Mouse (Mus musculus): ENCODE data around the gene Ap1s3. TPM values are rescaled to one million over a fixed set of nuclear protein-coding genes. Genes with fewer than 3 reads are reported as not detected.

Gene Ap1s3
- polyA plus RNA-seq, 1 experiment: 3.0 TPM

DNA sequence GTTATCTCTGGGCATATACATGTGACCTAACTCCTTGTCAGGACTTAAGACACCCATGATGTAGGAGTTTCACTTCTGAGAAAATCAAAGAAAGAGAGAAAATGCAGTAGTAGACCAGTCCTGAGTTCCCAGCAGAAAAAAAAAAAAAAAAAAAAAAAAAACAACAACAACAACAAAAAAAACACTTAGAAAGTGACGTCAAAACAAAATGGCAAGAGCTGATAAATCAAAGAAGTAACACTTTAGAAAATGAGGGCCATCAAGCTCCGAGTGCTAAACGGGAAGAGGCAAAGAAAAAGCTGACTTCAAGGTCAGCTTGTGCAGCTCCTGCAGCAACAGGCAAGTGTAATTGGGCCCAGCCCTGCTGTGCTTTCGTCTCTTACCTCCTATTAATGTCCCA, 3.9 kb upstream of the Ap1s3 start:
- Histone ChIP-seq H3K4me3 (ENCODE audit: insufficient read depth, low read length) (no peak overlapping the region), H3K27ac (ENCODE audit: insufficient read depth, low read length) (no peak overlapping the region), H3K4me1 (ENCODE audit: control insufficient read depth, insufficient read depth, low read length) (no peaks in the 10 kb centered on the region)
- TF ChIP-seq CTCF (IDR thresholded peaks at IDR 0.05; ENCODE audit: borderline replicate concordance, insufficient read depth, low read length) (no peak), POLR2A (IDR thresholded peaks at IDR 0.05; ENCODE audit: low read depth, low read length) (no peak)

DNA sequence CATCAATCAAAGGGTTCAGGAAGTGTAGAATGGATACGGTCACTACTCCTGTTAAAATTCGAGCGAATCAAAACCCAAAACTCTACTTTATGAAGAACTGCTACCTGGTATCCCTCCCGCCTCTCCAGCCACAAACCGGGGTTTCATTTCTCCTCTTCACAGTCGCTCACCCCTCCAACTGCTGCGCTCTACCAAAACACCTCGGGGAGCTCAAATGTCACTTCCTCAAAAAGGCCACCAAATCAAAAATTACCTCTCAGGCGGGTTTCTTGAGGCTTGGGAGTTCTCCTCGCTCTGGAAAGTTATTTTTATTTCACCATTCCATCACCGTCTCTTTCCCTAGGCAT, 603 bp downstream of the Ap1s3 start:
- Histone ChIP-seq H3K4me3 (ENCODE audit: insufficient read depth, low read length) (peak overlapping the region; percentile 75), H3K27ac (ENCODE audit: insufficient read depth, low read length) (no peak overlapping the region), H3K4me1 (ENCODE audit: control insufficient read depth, insufficient read depth, low read length) (no peaks in the 10 kb centered on the region)
- TF ChIP-seq CTCF (IDR thresholded peaks at IDR 0.05; ENCODE audit: borderline replicate concordance, insufficient read depth, low read length) (no peak), POLR2A (IDR thresholded peaks at IDR 0.05; ENCODE audit: low read depth, low read length) (no peak)

DNA sequence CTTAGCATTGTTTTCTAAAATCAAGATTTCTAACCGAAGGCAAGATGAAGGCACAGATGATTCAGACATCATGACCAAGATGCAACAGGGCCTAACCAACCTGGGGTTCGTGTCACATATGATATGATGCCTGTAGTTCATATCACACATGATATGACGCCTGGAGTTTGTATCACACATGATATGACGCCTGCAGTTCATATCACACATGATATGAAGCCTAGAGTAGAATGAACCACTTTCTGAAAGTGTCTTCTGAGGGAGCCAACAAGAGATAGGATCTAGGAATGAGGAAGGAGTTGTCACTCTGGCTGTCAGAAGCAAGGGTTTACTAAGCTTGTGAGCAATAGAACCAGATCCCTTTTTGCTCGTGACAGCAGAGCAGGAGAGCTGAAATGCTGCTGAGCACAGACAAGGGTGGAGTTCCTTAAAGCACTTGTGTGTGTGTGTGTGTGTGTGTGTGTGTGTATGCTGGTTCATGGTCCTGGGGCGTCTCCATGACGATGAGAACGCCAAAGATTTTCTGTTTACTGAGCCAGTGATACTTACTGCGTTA, 2.3 kb downstream of the Ap1s3 start:
- H3K27ac ChIP-seq (ENCODE audit: insufficient read depth, low read length): no peak overlapping the region
- no peak overlapping the region for H3K4me3 ChIP-seq (ENCODE audit: insufficient read depth, low read length)
- no peaks in the 10 kb centered on the region for H3K4me1 ChIP-seq (ENCODE audit: control insufficient read depth, insufficient read depth, low read length)
- TF ChIP-seq POLR2A (IDR thresholded peaks at IDR 0.05; ENCODE audit: low read depth, low read length): no peak
- no peak for TF ChIP-seq CTCF (IDR thresholded peaks at IDR 0.05; ENCODE audit: borderline replicate concordance, insufficient read depth, low read length)

DNA sequence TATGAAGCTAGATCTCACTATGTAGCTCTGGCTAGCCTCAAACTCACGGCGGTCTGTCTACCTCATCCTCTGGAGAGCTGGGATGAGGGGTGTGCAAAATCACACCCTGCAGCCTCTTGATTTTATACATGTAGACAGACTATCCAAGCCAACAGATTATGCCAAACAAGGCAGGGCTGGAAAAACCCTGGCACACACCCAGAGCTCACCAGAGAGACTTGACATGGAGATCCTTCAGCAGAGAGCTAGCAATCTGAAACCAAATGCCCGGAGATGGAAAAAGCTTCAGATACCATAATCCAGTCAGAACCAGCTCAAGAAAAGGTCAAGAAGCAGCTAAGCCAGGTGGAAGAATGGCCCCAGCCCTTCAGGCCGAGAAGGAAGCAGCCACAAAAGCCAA, 6.9 kb downstream of the Ap1s3 start:
- TF ChIP-seq CTCF (IDR thresholded peaks at IDR 0.05; ENCODE audit: borderline replicate concordance, insufficient read depth, low read length): no peak
- TF ChIP-seq POLR2A (IDR thresholded peaks at IDR 0.05; ENCODE audit: low read depth, low read length): no peak
- H3K27ac ChIP-seq (ENCODE audit: insufficient read depth, low read length): no peak overlapping the region
- no peak overlapping the region for H3K4me3 ChIP-seq (ENCODE audit: insufficient read depth, low read length)
- H3K4me1 ChIP-seq (ENCODE audit: control insufficient read depth, insufficient read depth, low read length): no peaks in the 10 kb centered on the region

DNA sequence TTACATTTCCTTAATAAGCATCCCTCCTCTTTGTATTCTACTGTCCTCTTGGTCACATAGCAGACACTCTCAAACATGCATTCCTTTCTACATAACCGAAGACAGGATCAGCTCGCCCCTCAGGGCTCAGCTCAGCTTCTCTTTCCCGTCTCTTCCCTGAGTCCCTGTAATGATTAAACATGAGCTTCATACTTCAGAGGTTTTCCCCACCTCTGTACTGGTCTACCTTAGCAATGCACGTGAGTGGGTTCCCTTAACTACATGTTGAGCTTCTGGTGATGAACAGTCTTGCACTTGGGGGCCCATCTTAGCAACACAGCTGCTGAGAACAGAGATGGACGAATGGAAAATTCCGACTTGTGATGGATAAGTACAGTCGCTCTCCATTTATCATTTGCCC, 12.2 kb downstream of the Ap1s3 start:
- TF ChIP-seq POLR2A (IDR thresholded peaks at IDR 0.05; ENCODE audit: low read depth, low read length): no peak
- TF ChIP-seq CTCF (IDR thresholded peaks at IDR 0.05; ENCODE audit: borderline replicate concordance, insufficient read depth, low read length): no peak
- Histone ChIP-seq H3K27ac (ENCODE audit: insufficient read depth, low read length) (no peak overlapping the region), H3K4me3 (ENCODE audit: insufficient read depth, low read length) (no peak overlapping the region), H3K4me1 (ENCODE audit: control insufficient read depth, insufficient read depth, low read length) (no peaks in the 10 kb centered on the region)

DNA sequence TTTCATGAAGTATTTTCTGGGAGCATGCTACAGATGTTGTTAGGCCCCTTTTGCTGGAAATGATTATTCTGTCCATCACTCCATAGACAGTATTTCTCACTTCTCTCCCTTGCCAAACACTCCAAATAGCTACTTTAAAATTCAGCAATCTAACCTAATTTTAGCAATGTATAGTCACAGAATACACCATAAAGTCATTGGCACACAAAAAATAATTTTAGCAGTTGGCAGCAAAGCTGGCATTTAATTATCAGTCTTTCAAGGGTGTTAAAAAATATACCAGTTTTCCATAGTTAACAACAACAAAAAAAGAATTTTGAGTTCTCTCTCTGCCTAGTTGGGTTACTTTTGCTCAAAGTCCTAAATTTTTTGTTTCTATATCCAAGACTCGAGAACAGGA, 14.4 kb downstream of the Ap1s3 start:
- TF ChIP-seq CTCF (IDR thresholded peaks at IDR 0.05; ENCODE audit: borderline replicate concordance, insufficient read depth, low read length) (no peak), POLR2A (IDR thresholded peaks at IDR 0.05; ENCODE audit: low read depth, low read length) (no peak)
- Histone ChIP-seq H3K27ac (ENCODE audit: insufficient read depth, low read length) (no peak overlapping the region), H3K4me1 (ENCODE audit: control insufficient read depth, insufficient read depth, low read length) (no peaks in the 10 kb centered on the region), H3K4me3 (ENCODE audit: insufficient read depth, low read length) (no peak overlapping the region)

DNA sequence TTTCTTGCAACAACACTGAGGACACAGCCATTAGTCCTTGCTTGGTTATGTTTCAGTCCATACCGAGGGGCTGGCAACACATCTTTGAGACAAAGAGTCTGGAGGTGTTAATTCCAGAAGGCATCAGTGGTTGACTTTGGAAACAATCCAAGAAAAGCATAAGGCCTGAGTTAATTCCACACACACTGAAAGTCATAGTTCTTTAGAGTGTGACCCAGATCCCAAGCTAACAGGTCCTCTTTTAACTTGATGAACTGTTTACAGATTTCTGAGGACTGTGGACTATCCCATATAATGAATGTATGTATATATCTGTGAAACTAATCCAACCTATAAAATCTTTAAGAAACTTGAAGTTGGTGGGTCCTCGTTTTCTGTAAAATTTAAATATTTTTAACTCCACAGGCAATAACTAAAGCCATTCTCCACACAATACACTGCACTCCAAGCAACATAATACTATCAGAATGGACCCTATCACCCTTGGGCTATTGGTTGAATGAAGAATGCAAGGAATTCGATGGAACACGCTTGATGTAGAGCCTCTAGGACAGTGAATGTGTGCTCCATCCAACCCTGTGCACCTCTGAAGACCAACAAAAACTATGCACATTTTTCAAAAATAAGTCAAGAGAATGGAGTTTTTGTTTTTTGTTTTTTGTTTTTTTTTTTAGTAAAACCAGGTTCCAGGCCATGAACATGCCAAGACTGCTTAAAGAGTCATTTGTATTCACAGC, 15.8 kb downstream of the Ap1s3 start:
- no peak overlapping the region for H3K4me3 ChIP-seq (ENCODE audit: insufficient read depth, low read length)
- H3K27ac ChIP-seq (ENCODE audit: insufficient read depth, low read length): no peak overlapping the region
- TF ChIP-seq POLR2A (IDR thresholded peaks at IDR 0.05; ENCODE audit: low read depth, low read length): no peak
- no peak for TF ChIP-seq CTCF (IDR thresholded peaks at IDR 0.05; ENCODE audit: borderline replicate concordance, insufficient read depth, low read length)
- no peaks in the 10 kb centered on the region for H3K4me1 ChIP-seq (ENCODE audit: control insufficient read depth, insufficient read depth, low read length)

DNA sequence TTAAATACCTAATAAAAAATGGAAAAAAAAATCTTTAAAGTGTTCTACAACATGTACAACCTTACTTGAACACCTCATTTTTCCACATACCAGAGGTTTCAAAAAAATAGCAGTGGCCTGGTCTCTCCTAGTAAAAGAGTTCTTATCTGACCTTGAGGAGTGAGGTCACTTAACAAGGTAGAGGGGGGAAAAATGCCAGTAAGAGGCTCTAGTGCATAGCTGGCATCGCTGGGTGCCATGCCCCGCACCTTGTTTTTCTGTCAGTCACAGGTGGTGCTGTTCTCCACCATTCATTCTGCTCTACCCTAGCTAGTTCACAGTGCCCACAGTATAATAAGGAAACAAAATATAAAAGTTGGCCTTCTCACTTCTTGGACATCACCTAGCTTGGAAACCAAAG, 16.8 kb downstream of the Ap1s3 start:
- Histone ChIP-seq H3K27ac (ENCODE audit: insufficient read depth, low read length) (no peak overlapping the region), H3K4me1 (ENCODE audit: control insufficient read depth, insufficient read depth, low read length) (no peaks in the 10 kb centered on the region), H3K4me3 (ENCODE audit: insufficient read depth, low read length) (no peak overlapping the region)
- TF ChIP-seq CTCF (IDR thresholded peaks at IDR 0.05; ENCODE audit: borderline replicate concordance, insufficient read depth, low read length) (no peak), POLR2A (IDR thresholded peaks at IDR 0.05; ENCODE audit: low read depth, low read length) (no peak)

DNA sequence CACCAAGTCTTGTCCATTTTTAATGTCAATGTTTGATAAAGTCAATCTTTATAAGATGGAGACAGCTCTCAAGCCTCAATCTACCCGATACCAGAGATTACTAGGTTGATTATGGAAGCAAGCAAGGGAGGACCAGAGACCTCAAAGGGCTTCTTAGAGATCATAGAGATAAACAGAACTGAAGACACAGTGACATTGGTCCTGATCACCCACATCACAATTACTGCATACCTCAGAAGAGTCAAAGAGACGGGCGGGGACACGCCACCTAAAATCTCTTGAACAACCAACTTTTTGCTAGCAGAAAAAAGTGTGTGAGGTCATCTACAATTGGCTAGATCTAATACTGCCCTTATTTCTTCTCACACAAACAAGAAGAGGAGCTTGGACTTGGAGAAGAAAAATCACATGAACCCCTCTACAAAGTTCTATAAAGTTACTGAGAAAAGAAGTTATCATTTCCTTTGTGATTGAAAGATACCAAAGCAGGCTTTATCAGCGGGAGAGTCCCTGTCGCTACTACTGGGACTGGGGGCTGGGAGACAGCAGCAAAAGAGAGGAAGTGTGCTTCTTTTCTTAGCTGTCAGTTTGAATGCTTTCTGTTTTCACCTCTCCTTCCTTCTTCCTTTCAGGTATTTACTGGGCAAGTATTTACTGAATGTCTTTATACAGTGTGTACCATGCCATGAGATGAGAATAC, 28.2 kb downstream of the Ap1s3 start:
- no peak overlapping the region for H3K27ac ChIP-seq (ENCODE audit: insufficient read depth, low read length)

DNA sequence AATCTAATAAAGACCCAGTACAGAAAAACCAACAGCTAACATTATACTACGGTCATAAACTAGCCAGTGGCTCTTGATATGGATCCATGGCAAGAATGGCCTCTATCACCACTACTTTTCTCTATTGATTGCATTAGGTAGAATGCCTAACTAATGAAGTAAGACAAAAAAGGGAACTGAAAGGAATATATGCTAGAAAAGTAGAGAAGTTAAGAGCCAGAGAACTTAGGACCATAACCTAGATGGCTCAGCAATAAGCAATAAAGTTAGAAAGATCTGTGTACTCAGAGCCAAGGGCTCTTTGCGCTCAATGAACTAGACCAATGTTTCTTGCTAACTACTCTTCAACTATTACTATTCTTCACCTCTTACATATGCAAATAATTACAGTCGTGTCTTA, 29.1 kb downstream of the Ap1s3 start:
- Histone ChIP-seq H3K4me3 (ENCODE audit: insufficient read depth, low read length) (no peak overlapping the region), H3K27ac (ENCODE audit: insufficient read depth, low read length) (no peak overlapping the region), H3K4me1 (ENCODE audit: control insufficient read depth, insufficient read depth, low read length) (no peaks in the 10 kb centered on the region)
- no peak for TF ChIP-seq CTCF (IDR thresholded peaks at IDR 0.05; ENCODE audit: borderline replicate concordance, insufficient read depth, low read length)
- TF ChIP-seq POLR2A (IDR thresholded peaks at IDR 0.05; ENCODE audit: low read depth, low read length): no peak

More for the DNA sequence above, 28.2 kb downstream of the Ap1s3 start:
- TF ChIP-seq CTCF (IDR thresholded peaks at IDR 0.05; ENCODE audit: borderline replicate concordance, insufficient read depth, low read length) (no peak), POLR2A (IDR thresholded peaks at IDR 0.05; ENCODE audit: low read depth, low read length) (no peak)
- H3K4me3 ChIP-seq (ENCODE audit: insufficient read depth, low read length): no peak overlapping the region
- H3K4me1 ChIP-seq (ENCODE audit: control insufficient read depth, insufficient read depth, low read length): no peaks in the 10 kb centered on the region
